Mouse (Mus musculus) hindbrain, postnatal 0 days (tissue): Measurements from ENCODE around the gene Baz2a. TPM values are rescaled to one million over a fixed set of nuclear protein-coding genes. Genes with fewer than 3 reads are reported as not detected.
"Not testable (repeated sequence)": the region's sequence is repeated elsewhere in the genome, so short reads cannot be mapped to it uniquely, and the experiment has no call there.

Source experiments
- ATAC-seq: fragments of 200-750 bp; cut with Nextera tagmentation; 2 replicates; pipeline ENCODE4 v1.8.0; 2017; ENCODE audit warnings: mild to moderate bottlenecking, moderate TSS enrichment, moderate library complexity
- DNase-seq: peaks from one replicate; pipeline ENCODE4 v3.0.0-alpha.2; 2015; ENCODE audit warnings: low spot score
- H3K27ac ChIP-seq: fragments of 300-500 bp; sonication (generic); 2 replicates; pipeline ENCODE4 v1.5.1; 2014; ENCODE audit warnings: mild to moderate bottlenecking
- H3K27me3 ChIP-seq: fragments of 300-500 bp; sonication (generic); 2 replicates; pipeline ENCODE4 v1.6.1; 2014; ENCODE audit warnings: low read length, mixed read lengths; ENCODE audit not compliant: insufficient read depth
- H3K36me3 ChIP-seq: fragments of 300-500 bp; sonication (generic); 2 replicates; pipeline ENCODE4 v1.6.1; 2014; ENCODE audit warnings: low read length, mixed read lengths; ENCODE audit not compliant: insufficient read depth
- H3K4me1 ChIP-seq: fragments of 300-500 bp; sonication (generic); 2 replicates; pipeline ENCODE4 v1.6.1; 2014; ENCODE audit warnings: antibody characterized with exemption, low read length, mixed read lengths; ENCODE audit not compliant: insufficient read depth
- H3K4me2 ChIP-seq: fragments of 300-500 bp; sonication (generic); 2 replicates; pipeline ENCODE4 v1.6.1; 2014; ENCODE audit warnings: low read depth, mild to moderate bottlenecking, low read length, moderate library complexity, mixed read lengths
- H3K4me3 ChIP-seq: fragments of 300-500 bp; sonication (generic); 2 replicates; pipeline ENCODE4 v1.5.1; 2014; ENCODE audit warnings: low read length
- H3K9ac ChIP-seq: fragments of 300-500 bp; sonication (generic); replicated peaks from 2 replicates; pipeline ENCODE4 v1.6.1; 2014; ENCODE audit warnings: mild to moderate bottlenecking, low read length, moderate library complexity, mixed read lengths
- H3K9me3 ChIP-seq: fragments of 300-500 bp; sonication (generic); 2 replicates; pipeline ENCODE4 v1.6.1; 2016; ENCODE audit warnings: low read length, mixed read lengths
- CTCF ChIP-seq: IDR thresholded peaks from 2 replicates; pipeline ENCODE4 v1.5.1; 2016; ENCODE audit warnings: antibody characterized with exemption, control low read depth, low read depth
- WGBS: fragments of 180-500 bp; shearing (Covaris S2); extraction: QIAGEN DNeasy Blood & Tissue Kit; methylation state at CpG from one replicate; pipeline ENCODE4 v1.1.7; 2014; 5-methylcytosine and 5-hydroxymethylcytosine counted together
- polyA plus RNA-seq: library from polyadenylated mRNA; unstranded; fragments of >200 nt; fragmentation: Nextera tagmentation; extraction: Ambion mirVana; gene quantifications from 2 replicates; pipeline ENCODE4 v1.2.1, GENCODE M21; 2015
- total RNA-seq: library from RNA; depleted of rRNA; stranded (reverse); fragments of >200 nt; gene quantifications from 2 replicates; pipeline ENCODE4 v1.2.3, GENCODE M21; 2014

Baz2a gene
- total and polyA plus RNA-seq, 2 experiments from 2014 or later: 10.6 to 14.3 TPM

DNA sequence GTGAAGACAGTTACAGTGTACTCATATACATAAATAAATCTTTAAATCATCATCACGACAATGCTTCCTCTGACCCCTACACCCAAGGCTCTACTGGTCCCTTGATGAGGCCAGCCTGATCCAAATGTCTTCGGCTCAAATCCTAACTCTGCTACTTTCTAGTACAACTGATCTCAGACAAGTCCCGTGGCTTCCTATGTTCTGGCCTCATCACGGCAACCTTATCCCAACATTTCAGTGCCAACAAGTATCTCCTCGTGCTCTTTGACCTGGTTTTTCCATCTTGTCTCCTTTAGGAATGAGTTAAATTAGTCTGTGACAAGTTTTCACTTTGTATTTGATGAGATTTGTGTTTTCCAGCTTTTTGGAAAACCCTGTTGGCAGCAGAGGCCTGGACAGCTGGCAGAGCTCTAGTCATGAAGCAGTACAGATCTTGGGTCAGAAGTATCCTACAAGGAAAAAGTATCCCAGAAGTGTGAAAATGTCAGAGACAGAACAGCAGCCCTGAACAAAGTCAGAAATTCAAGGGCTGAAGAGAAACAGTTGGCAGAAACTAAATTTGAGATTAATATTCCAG is 57.5 kb downstream of the Baz2a start:
- 92% methylated on average over 5 of the region's 5 CpGs for WGBS
- Histone ChIP-seq H3K27me3 (no peaks in the 10 kb centered on the region), H3K9ac (no peak overlapping the region), H3K36me3 (no peaks in the 10 kb centered on the region), H3K9me3 (no peaks in the 10 kb centered on the region), H3K4me3 (no peak overlapping the region), H3K4me2 (no peak overlapping the region), H3K27ac (peak overlapping the region; percentile 17; the same call in 1 of the 2 replicates), H3K4me1 (no peaks in the 10 kb centered on the region)
- ATAC-seq: no peak
- DNase-seq: no peak
- TF ChIP-seq CTCF: no peak

DNA sequence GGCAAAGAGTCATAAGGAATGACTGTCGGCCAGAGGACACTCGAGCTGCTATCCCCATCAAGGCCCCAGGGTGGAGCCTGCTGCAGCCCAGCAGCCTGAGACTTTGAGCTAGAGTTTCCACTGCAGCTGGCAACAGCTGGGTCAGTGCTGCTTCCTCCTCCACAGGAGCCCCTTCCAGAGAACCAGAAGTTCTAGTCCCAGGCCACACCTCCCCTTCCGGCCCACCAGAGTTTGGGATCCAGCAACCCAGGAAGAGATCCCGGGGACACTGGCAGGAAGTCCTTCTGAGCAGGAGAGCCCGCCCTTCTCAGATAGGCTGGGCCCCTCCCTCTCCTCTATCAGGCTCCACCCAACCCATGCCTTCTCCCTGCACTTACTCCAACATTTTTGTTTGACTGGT is 58.2 kb downstream of the Baz2a start:
- peak; percentile 46 for TF ChIP-seq CTCF
- H3K9me3 ChIP-seq: no peaks in the 10 kb centered on the region
- H3K9ac ChIP-seq: no peak overlapping the region
- H3K4me2 ChIP-seq: no peak overlapping the region
- ATAC-seq (peak; percentile 79), DNase-seq (peak; percentile 35)
- peak overlapping the region; percentile 17; the same call in 1 of the 2 replicates for H3K27ac ChIP-seq
- no peaks in the 10 kb centered on the region for H3K4me1 ChIP-seq
- H3K4me3 ChIP-seq: no peak overlapping the region
- 10% methylated on average over 5 of the region's 5 CpGs for WGBS
- no peaks in the 10 kb centered on the region for H3K27me3 ChIP-seq
- H3K36me3 ChIP-seq: no peaks in the 10 kb centered on the region

DNA sequence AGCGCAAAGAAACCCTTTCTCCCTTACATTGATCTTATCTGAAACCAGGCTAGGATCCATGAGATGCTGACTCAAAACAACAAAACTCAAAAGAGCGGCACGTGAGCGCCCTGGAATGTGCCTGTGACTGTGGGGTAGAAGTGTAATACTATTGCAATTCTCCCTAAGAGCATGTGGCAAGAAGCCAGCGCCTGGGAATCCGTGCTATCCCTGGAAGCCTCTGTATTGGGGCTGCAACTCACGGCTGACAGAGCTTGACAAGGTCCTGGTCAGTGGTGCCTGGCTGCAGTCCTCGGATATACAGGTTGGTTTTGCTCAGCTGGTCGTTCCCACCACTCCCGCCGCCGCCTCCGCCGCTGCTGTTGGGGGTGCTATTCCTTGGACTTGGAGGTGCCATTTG is 59.6 kb downstream of the Baz2a start:
- Histone ChIP-seq H3K27me3 (no peaks in the 10 kb centered on the region), H3K27ac (no peak overlapping the region), H3K36me3 (no peaks in the 10 kb centered on the region), H3K4me2 (no peak overlapping the region), H3K4me3 (no peak overlapping the region), H3K9ac (no peak overlapping the region), H3K9me3 (no peaks in the 10 kb centered on the region), H3K4me1 (no peaks in the 10 kb centered on the region)
- DNase-seq: peak; percentile 19
- no peak for ATAC-seq
- no peak for TF ChIP-seq CTCF
- WGBS: 74% methylated on average over 14 of the region's 14 CpGs

DNA sequence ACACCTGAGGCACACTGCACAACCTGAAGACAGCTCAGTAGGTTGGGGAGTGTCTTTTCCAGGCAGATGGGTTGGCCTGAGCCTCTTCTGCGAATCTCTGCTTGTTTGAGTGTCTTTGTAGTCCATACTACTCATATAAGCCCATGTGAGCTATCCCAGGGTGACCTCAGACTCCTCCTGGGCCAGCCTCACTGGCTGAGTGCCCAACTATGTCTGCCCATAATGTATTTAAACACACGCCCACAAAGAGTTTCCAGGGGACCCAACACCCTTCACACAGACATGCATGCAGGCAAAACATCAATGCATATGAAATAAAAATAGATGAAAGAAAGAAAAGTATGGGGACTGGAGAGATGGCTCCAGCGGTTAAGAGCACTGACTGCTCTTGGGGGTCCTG is 62.6 kb downstream of the Baz2a start:
- Histone ChIP-seq H3K27me3 (no peaks in the 10 kb centered on the region), H3K36me3 (no peaks in the 10 kb centered on the region), H3K4me2 (no peak overlapping the region), H3K9me3 (no peaks in the 10 kb centered on the region), H3K27ac (no peak overlapping the region), H3K4me1 (no peaks in the 10 kb centered on the region), H3K4me3 (no peak overlapping the region), H3K9ac (no peak overlapping the region)
- DNase-seq (no peak), ATAC-seq (no peak)
- TF ChIP-seq CTCF: no peak
- WGBS: 76% methylated on average over 3 of the region's 3 CpGs

DNA sequence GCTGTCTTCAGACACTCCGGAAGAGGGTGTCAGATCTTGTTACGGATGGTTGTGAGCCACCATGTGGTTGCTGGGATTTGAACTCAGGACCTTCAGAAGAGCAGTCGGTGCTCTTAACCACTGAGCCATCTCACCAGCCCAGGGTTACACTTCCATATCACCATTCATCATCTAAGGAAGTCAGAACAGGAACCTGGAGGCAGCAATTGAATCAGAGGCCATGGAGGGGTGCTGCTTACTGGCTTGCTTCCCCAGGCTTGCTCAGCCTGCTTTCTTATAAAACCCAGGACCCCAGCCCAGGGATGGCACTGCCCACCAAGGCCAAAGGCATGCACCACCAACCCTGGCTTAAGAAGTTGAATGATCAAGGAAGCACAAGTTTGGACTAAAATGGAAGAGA is 74.3 kb downstream of the Baz2a start:
- not testable (repeated sequence) for H3K9me3 ChIP-seq, H3K9ac ChIP-seq, H3K4me2 ChIP-seq, DNase-seq, ATAC-seq, H3K4me3 ChIP-seq, H3K36me3 ChIP-seq, H3K27ac ChIP-seq, H3K27me3 ChIP-seq, H3K4me1 ChIP-seq
- 91% methylated on average over 2 of the region's 3 CpGs for WGBS

DNA sequence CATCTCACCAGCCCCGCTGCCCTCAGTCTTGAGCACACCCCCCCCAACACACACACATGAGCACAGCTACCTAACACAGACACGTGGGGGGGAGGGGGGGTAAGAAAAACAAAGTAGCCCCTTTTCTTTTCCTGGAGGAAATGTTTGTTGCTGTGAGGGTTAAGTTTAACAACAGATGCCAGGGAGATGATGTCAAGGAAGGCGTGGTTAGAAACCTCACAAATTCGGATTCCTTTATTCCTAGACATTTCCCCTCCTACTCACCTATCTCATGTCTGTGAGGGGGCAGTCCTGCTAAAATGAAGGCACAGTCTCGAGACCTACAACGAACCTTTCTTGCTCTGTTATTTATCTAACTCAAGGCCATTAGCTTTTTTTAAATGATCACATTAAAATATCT is 75.7 kb downstream of the Baz2a start:
- Histone ChIP-seq H3K9ac (no peak overlapping the region), H3K4me1 (no peaks in the 10 kb centered on the region), H3K27me3 (no peaks in the 10 kb centered on the region), H3K27ac (no peak overlapping the region), H3K4me2 (no peak overlapping the region), H3K36me3 (no peaks in the 10 kb centered on the region), H3K4me3 (no peak overlapping the region), H3K9me3 (no peaks in the 10 kb centered on the region)
- no peak for ATAC-seq
- 63% methylated on average over 6 of the region's 6 CpGs for WGBS
- no peak for TF ChIP-seq CTCF
- DNase-seq: no peak

DNA sequence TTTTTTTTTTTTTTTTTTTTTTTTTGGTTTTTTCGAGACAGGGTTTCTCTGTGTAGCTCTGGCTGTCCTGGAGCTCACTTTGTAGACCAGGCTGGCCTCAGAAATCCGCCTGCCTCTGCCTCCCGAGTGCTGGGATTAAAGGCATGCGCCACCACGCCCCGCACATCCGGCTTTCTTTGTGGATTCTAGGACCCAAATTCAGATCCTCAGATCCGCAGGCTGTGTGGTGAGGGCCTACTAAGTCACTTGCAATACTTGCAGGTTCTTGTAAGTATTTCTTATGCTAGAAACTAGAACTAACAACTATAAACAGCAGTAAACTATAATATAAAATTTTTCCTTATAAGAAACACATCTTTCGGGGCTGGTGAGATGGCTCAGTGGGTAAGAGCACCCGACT is 80.0 kb downstream of the Baz2a start:
- H3K36me3 ChIP-seq, H3K27me3 ChIP-seq, H3K4me3 ChIP-seq, H3K4me1 ChIP-seq, H3K9ac ChIP-seq, ATAC-seq, H3K27ac ChIP-seq, H3K9me3 ChIP-seq, H3K4me2 ChIP-seq, DNase-seq: not testable (repeated sequence)
- 97% methylated on average over 10 of the region's 10 CpGs for WGBS
